Mouse (Mus musculus): Measurements from ENCODE around the gene Gramd1b. TPM values are rescaled to one million over a fixed set of nuclear protein-coding genes. Genes with fewer than 3 reads are reported as not detected.

Gramd1b gene
- polyA plus RNA-seq, 1 experiment from 2014 or later, result 2.8 TPM

- ATAC-seq (ENCODE audit: insufficient number of reproducible peaks, low FRiP score, low TSS enrichment, low read depth), result no peak
- H3K9ac ChIP-seq (ENCODE audit: low read length), result no peak overlapping the region
- H3K36me3 ChIP-seq (ENCODE audit: control insufficient read depth, insufficient read depth, low read length), result no peaks in the 10 kb centered on the region
- no peak overlapping the region for H3K4me3 ChIP-seq (ENCODE audit: low read depth, low read length)
- no peaks in the 10 kb centered on the region for H3K4me1 ChIP-seq (ENCODE audit: control insufficient read depth, insufficient read depth, low read length)
- H3K9me3 ChIP-seq (ENCODE audit: control insufficient read depth, low read length), result no peaks in the 10 kb centered on the region
- 93% methylated on average over 4 of the region's 4 CpGs for WGBS
- H3K4me2 ChIP-seq (ENCODE audit: low read depth, severe bottlenecking), result no peak overlapping the region
- no peaks in the 10 kb centered on the region for H3K27me3 ChIP-seq (ENCODE audit: control insufficient read depth, insufficient read depth, low read length)
- no peak overlapping the region for H3K27ac ChIP-seq (replicated peaks; ENCODE audit: low read depth, low read length)
- DNase-seq (ENCODE audit: low spot score), result no peak
These were observed 174.3 kb downstream of the Gramd1b start for GRCm38 (mm10) chr9:40356768-40357446.

GRCm38 (mm10) chr9:40356368-40356767 lies 174.8 kb downstream of the Gramd1b start:
- no peak for ATAC-seq (ENCODE audit: insufficient number of reproducible peaks, low FRiP score, low TSS enrichment, low read depth)
- Histone ChIP-seq H3K27ac (replicated peaks; ENCODE audit: low read depth, low read length) (no peak overlapping the region), H3K9ac (ENCODE audit: low read length) (no peak overlapping the region), H3K4me2 (ENCODE audit: low read depth, severe bottlenecking) (no peak overlapping the region), H3K27me3 (ENCODE audit: control insufficient read depth, insufficient read depth, low read length) (no peaks in the 10 kb centered on the region), H3K36me3 (ENCODE audit: control insufficient read depth, insufficient read depth, low read length) (no peaks in the 10 kb centered on the region), H3K4me3 (ENCODE audit: low read depth, low read length) (no peak overlapping the region), H3K4me1 (ENCODE audit: control insufficient read depth, insufficient read depth, low read length) (no peaks in the 10 kb centered on the region), H3K9me3 (ENCODE audit: control insufficient read depth, low read length) (no peaks in the 10 kb centered on the region)
- 90% methylated on average over 5 of the region's 5 CpGs for WGBS
- no peak for DNase-seq (ENCODE audit: low spot score)

GRCm38 (mm10) chr9:40355406-40355805 lies 175.8 kb downstream of the Gramd1b start:
- Histone ChIP-seq H3K27ac (replicated peaks; ENCODE audit: low read depth, low read length) (no peak overlapping the region), H3K27me3 (ENCODE audit: control insufficient read depth, insufficient read depth, low read length) (no peaks in the 10 kb centered on the region), H3K4me2 (ENCODE audit: low read depth, severe bottlenecking) (no peak overlapping the region), H3K4me3 (ENCODE audit: low read depth, low read length) (no peak overlapping the region), H3K9ac (ENCODE audit: low read length) (no peak overlapping the region), H3K4me1 (ENCODE audit: control insufficient read depth, insufficient read depth, low read length) (no peaks in the 10 kb centered on the region), H3K36me3 (ENCODE audit: control insufficient read depth, insufficient read depth, low read length) (no peaks in the 10 kb centered on the region), H3K9me3 (ENCODE audit: control insufficient read depth, low read length) (no peaks in the 10 kb centered on the region)
- WGBS, result 90% methylated on average over 8 of the region's 8 CpGs
- no peak for ATAC-seq (ENCODE audit: insufficient number of reproducible peaks, low FRiP score, low TSS enrichment, low read depth)
- no peak for DNase-seq (ENCODE audit: low spot score)

- no peaks in the 10 kb centered on the region for H3K36me3 ChIP-seq (ENCODE audit: control insufficient read depth, insufficient read depth, low read length)
- DNase-seq (ENCODE audit: low spot score) (no peak), ATAC-seq (ENCODE audit: insufficient number of reproducible peaks, low FRiP score, low TSS enrichment, low read depth) (no peak)
- H3K9me3 ChIP-seq (ENCODE audit: control insufficient read depth, low read length), result no peaks in the 10 kb centered on the region
- no peak overlapping the region for H3K4me2 ChIP-seq (ENCODE audit: low read depth, severe bottlenecking)
- no peak overlapping the region for H3K27ac ChIP-seq (replicated peaks; ENCODE audit: low read depth, low read length)
- no peak overlapping the region for H3K9ac ChIP-seq (ENCODE audit: low read length)
- H3K4me3 ChIP-seq (ENCODE audit: low read depth, low read length), result no peak overlapping the region
- WGBS, result 81% methylated on average over 6 of the region's 6 CpGs
- H3K4me1 ChIP-seq (ENCODE audit: control insufficient read depth, insufficient read depth, low read length), result no peaks in the 10 kb centered on the region
- no peaks in the 10 kb centered on the region for H3K27me3 ChIP-seq (ENCODE audit: control insufficient read depth, insufficient read depth, low read length)
These were observed 177.6 kb downstream of the Gramd1b start for GRCm38 (mm10) chr9:40353596-40353995.

- peak; percentile 57 for DNase-seq (ENCODE audit: low spot score)
- ATAC-seq (ENCODE audit: insufficient number of reproducible peaks, low FRiP score, low TSS enrichment, low read depth), result no peak
- Histone ChIP-seq H3K9ac (ENCODE audit: low read length) (no peak overlapping the region), H3K4me3 (ENCODE audit: low read depth, low read length) (no peak overlapping the region), H3K4me2 (ENCODE audit: low read depth, severe bottlenecking) (no peak overlapping the region), H3K4me1 (ENCODE audit: control insufficient read depth, insufficient read depth, low read length) (0 out of 2 replicates have a peak, but pooled peaks cover 4% of the 10 kb centered on the region), H3K9me3 (ENCODE audit: control insufficient read depth, low read length) (no peaks in the 10 kb centered on the region; the same call in 1 of the 2 replicates), H3K27ac (replicated peaks; ENCODE audit: low read depth, low read length) (no peak overlapping the region), H3K27me3 (ENCODE audit: control insufficient read depth, insufficient read depth, low read length) (no peaks in the 10 kb centered on the region), H3K36me3 (ENCODE audit: control insufficient read depth, insufficient read depth, low read length) (no peaks in the 10 kb centered on the region)
- 23% methylated on average over 7 of the region's 7 CpGs for WGBS
These were observed 180.5 kb downstream of the Gramd1b start for GRCm38 (mm10) chr9:40350640-40351039.

- ATAC-seq (ENCODE audit: insufficient number of reproducible peaks, low FRiP score, low TSS enrichment, low read depth) (no peak), DNase-seq (ENCODE audit: low spot score) (no peak)
- Histone ChIP-seq H3K4me1 (ENCODE audit: control insufficient read depth, insufficient read depth, low read length) (peaks cover 9% of the 10 kb centered on the region), H3K4me2 (ENCODE audit: low read depth, severe bottlenecking) (no peak overlapping the region), H3K27ac (replicated peaks; ENCODE audit: low read depth, low read length) (no peak overlapping the region), H3K9ac (ENCODE audit: low read length) (no peak overlapping the region), H3K4me3 (ENCODE audit: low read depth, low read length) (no peak overlapping the region), H3K27me3 (ENCODE audit: control insufficient read depth, insufficient read depth, low read length) (no peaks in the 10 kb centered on the region), H3K36me3 (ENCODE audit: control insufficient read depth, insufficient read depth, low read length) (no peaks in the 10 kb centered on the region), H3K9me3 (ENCODE audit: control insufficient read depth, low read length) (no peaks in the 10 kb centered on the region; the same call in 1 of the 2 replicates)
- 88% methylated on average over 2 of the region's 2 CpGs for WGBS
These were observed 181.1 kb downstream of the Gramd1b start for GRCm38 (mm10) chr9:40350052-40350451.

- no peak for DNase-seq (ENCODE audit: low spot score)
- peaks cover 12% of the 10 kb centered on the region for H3K4me1 ChIP-seq (ENCODE audit: control insufficient read depth, insufficient read depth, low read length)
- H3K27ac ChIP-seq (replicated peaks; ENCODE audit: low read depth, low read length), result no peak overlapping the region
- H3K9me3 ChIP-seq (ENCODE audit: control insufficient read depth, low read length), result no peaks in the 10 kb centered on the region; the same call in 1 of the 2 replicates
- H3K4me2 ChIP-seq (ENCODE audit: low read depth, severe bottlenecking), result no peak overlapping the region
- no peak overlapping the region for H3K9ac ChIP-seq (ENCODE audit: low read length)
- H3K36me3 ChIP-seq (ENCODE audit: control insufficient read depth, insufficient read depth, low read length), result no peaks in the 10 kb centered on the region
- no peaks in the 10 kb centered on the region for H3K27me3 ChIP-seq (ENCODE audit: control insufficient read depth, insufficient read depth, low read length)
- ATAC-seq (ENCODE audit: insufficient number of reproducible peaks, low FRiP score, low TSS enrichment, low read depth), result no peak
- no peak overlapping the region for H3K4me3 ChIP-seq (ENCODE audit: low read depth, low read length)
- 81% methylated on average over 4 of the region's 4 CpGs for WGBS
These were observed 181.6 kb downstream of the Gramd1b start for GRCm38 (mm10) chr9:40349554-40349953.

- no peaks in the 10 kb centered on the region for H3K36me3 ChIP-seq (ENCODE audit: control insufficient read depth, insufficient read depth, low read length)
- ATAC-seq (ENCODE audit: insufficient number of reproducible peaks, low FRiP score, low TSS enrichment, low read depth), result no peak
- no peak overlapping the region for H3K4me3 ChIP-seq (ENCODE audit: low read depth, low read length)
- no peaks in the 10 kb centered on the region; the same call in 1 of the 2 replicates for H3K9me3 ChIP-seq (ENCODE audit: control insufficient read depth, low read length)
- H3K27me3 ChIP-seq (ENCODE audit: control insufficient read depth, insufficient read depth, low read length), result no peaks in the 10 kb centered on the region
- no peak overlapping the region for H3K9ac ChIP-seq (ENCODE audit: low read length)
- H3K27ac ChIP-seq (replicated peaks; ENCODE audit: low read depth, low read length), result no peak overlapping the region
- H3K4me1 ChIP-seq (ENCODE audit: control insufficient read depth, insufficient read depth, low read length), result peaks cover 12% of the 10 kb centered on the region
- no peak overlapping the region for H3K4me2 ChIP-seq (ENCODE audit: low read depth, severe bottlenecking)
- no peak for DNase-seq (ENCODE audit: low spot score)
- 96% methylated on average over 8 of the region's 8 CpGs for WGBS
These were observed 182.4 kb downstream of the Gramd1b start for GRCm38 (mm10) chr9:40348714-40349233.

Measured in limb, embryonic 11.5 days (tissue).